Mouse (Mus musculus) adipocyte (in vitro differentiated cells): ENCODE measurements around the gene Cacna1c.

ENCODE experiments used
- DNase-seq: peaks from one replicate; pipeline ENCODE4 v3.0.0-alpha.2; 2016; ENCODE audit warnings: low spot score

Gene Cacna1c

GRCm38 (mm10) chr6:119139561-119139960 lies 56.7 kb downstream of the Cacna1c start:
- no peak for DNase-seq

GRCm38 (mm10) chr6:119137768-119138167 lies 58.5 kb downstream of the Cacna1c start:
- DNase-seq = peak; percentile 58

DNA sequence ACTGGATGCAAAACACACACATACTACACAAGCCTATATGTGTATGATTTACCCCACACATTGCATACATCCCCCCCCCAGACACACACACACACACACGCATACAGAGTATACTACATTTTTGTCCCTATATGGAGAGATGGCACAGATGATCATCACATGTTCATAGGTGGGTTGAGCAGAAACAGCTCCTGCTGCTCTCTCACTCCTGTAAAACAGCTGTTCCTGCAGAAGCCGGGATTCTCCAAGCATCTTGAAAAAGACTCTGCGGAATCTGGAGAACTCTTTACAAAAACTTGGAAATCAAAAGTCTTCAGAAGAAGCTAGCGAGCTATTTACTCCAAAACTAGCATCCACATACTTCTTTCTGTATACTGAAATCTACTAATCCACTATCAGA lies 63.4 kb downstream of the Cacna1c start:
- no peak for DNase-seq

DNA sequence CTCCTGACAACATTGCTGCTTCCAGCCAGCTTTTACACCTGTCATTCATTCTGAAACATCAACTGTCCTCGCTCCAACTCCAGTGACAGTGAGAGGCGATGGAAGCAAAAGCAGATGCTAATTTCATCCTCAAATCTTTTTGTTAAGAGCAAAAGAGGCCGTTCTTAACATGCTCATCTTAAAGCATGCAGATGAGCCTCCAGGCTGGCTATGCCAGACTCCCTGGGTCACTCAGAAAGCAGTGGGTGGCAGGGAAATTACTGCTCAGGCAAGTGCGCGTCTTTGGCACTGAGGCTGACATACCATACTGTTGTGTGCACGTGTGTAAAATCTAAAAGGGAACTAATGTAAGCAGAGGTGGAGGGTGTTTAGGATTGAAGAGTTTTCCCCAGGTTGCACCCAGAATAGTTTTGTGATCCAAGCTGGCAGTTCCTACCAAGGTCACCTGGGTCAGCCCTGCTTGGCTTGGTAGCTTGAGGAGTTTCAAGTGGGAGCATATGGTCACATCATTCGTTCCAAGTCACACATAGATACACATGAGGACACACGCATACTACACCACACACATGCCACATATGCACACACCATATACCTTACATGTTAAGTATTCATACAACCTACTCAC lies 64.0 kb downstream of the Cacna1c start:
- DNase-seq = no peak

GRCm38 (mm10) chr6:119129664-119130063 lies 66.6 kb downstream of the Cacna1c start:
- peak; percentile 43 for DNase-seq

GRCm38 (mm10) chr6:119128521-119128920 lies 67.7 kb downstream of the Cacna1c start:
- DNase-seq = no peak

GRCm38 (mm10) chr6:119128076-119128475 lies 68.1 kb downstream of the Cacna1c start:
- no peak for DNase-seq

- no peak for DNase-seq
These were observed 69.2 kb downstream of the Cacna1c start for GRCm38 (mm10) chr6:119126991-119127390.

DNA sequence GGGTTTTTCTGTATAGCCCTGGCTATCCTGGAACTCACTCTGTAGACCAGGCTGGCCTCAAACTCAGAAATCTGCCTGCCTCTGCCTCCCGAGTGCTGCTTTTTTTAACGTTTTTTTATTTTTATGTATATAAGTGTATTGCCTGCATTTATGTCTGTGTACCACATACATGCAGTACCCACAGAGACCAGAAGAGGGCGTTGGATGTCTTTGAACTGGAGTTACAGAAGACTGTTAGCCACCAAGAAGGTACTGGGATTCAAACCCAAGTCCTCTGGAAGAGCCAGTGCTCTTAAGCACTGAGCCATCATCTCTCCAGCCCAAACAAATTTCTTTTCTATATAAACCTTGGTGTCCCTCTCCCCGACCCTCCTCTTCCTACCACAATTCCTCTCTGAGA lies 77.8 kb downstream of the Cacna1c start:
- no peak for DNase-seq

- no peak for DNase-seq
These were observed 79.9 kb downstream of the Cacna1c start for GRCm38 (mm10) chr6:119116290-119116689.

GRCm38 (mm10) chr6:119113362-119113761 lies 82.9 kb downstream of the Cacna1c start:
- DNase-seq = peak; percentile 39

DNA sequence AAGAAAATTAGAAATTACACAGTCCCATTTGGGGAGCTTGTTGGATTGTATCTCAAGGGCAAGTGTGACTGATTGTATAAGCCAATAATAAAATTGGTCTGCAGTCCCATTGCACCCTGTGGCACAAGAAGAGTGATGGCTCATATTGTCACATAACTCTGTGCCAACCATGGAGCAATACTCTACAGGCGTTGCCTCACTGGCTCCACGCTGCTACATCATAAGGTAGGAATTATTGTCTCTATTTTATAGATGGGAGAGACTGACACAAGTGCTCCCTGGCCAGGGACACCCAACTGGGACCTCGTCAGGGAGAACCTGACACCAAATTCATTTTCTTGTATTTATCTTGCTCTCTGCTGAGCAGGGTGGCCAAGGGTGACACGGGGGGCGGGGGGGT lies 85.8 kb downstream of the Cacna1c start:
- DNase-seq = peak; percentile 35

DNA sequence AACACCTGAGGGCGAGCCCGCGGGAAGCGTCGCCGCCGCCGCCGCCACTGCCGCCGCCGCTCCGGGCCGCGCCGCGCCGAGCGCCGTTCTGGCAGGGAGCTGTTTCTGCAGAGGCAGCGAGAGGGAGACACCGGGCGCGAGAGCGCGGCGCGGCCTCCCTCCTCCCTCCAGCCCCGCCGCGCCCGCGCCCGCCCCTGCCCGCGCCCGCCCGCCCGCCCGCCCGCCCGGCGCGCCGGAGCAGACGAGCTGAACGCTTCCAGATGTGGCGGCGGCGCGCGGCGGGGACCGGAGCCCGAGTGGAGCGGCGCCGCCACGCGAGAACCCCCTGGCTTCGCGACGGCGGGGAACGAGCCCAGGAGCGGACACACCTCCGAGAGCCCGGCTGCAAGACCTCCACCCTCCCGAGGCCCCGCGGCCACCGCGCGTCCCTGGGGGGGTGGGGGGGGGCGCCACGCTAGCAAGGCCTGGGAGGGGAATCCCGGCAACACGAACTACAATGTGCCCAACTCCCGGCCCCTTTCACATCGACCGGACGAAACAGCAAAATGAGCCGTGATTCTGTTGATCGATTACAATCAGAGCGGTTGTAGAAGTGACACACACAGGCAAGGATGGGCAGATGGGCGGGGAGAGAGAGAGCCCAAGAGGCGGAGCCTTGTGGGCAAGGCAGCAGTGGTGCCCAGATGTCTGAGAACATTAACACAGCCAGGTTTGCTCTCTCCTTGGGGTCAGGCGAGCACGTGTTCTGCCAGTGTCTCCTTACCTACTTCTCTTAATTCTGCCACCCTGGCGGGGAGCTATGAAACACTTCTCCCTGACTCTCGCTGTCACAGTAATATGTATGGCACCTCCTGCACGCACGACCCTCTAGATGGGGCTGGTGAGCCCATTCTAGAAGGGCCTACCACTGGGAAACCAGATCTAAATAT lies 87.5 kb downstream of the Cacna1c start:
- DNase-seq = peak; percentile 30

GRCm38 (mm10) chr6:119107856-119108465 lies 88.3 kb downstream of the Cacna1c start:
- DNase-seq = no peak

DNA sequence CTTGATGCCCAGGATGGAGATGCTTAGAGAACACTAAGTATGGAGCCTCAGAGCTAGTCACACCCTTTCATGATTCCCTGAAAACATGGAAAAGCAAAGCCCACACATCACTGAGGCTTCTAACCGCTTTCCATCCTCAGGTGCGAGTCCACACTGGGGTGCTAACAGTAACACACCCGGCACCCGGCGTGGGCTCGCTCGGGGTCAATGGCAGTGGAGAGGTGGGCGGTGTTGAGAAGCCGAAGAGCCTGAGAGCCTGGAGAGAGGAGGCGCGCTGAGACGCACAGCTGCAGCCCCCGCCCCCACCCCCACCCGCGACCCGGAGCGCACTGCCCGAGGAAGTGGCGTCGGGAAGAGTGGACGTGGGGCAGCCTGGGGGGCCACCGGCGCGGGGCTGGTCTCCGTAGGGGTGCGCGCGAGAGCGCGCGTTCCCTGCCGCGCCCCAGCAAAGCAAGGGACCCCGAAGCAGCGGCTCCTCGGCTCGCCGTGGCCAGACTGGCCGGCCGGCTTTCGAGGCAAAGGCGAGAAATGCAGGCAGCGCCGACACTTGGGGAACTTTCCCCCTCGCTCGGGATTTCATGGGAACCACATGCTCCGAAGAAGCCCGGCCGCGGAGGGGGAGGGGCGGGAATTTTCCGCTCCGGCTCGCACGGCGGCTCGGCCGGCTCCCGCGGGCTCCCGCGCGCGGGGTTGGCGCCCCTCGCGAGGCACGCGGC lies 88.9 kb downstream of the Cacna1c start:
- DNase-seq = no peak

DNA sequence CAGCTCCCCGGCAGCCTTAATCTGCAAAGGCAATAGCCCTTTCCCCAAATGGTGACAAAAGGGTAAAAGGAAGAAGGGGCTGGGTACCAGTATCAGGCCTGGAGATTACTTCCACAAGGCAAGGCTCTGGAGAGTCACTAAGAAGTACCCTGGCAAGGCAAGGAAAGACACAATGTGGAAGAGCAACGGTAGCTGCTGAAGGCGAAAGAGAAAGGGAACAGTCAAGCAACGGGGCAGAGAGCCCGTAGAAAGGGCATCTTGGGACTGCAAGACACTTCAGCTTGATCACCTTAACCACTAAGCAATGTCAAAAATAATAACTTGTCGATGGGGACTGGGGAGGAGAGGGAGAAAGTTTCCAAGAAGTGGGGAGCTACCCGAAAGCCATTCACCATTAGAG lies 89.5 kb downstream of the Cacna1c start:
- no peak for DNase-seq

- no peak for DNase-seq
These were observed 90.3 kb downstream of the Cacna1c start for GRCm38 (mm10) chr6:119105651-119106595.

DNA sequence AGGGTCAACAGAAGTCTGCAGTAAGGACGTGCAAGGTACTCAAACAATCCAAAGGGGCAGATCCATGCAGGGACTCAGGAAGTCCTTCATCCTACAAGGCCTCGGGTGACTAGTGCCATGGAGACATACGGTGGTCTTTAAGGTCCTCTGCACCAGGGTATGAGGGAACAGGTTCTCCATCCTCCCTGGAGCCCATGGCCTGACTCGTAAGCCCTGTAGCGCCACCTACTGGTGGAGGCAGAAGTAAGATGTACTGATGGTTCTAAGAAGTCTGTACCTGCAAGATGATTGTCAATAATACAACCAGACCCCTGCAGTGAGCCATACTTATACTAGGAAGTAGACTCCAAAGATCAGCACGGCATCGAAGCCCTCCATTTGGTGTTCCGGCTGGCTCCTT lies 92.0 kb downstream of the Cacna1c start:
- peak; percentile 78 for DNase-seq

- no peak for DNase-seq
These were observed 93.3 kb downstream of the Cacna1c start for GRCm38 (mm10) chr6:119102936-119103335.

DNA sequence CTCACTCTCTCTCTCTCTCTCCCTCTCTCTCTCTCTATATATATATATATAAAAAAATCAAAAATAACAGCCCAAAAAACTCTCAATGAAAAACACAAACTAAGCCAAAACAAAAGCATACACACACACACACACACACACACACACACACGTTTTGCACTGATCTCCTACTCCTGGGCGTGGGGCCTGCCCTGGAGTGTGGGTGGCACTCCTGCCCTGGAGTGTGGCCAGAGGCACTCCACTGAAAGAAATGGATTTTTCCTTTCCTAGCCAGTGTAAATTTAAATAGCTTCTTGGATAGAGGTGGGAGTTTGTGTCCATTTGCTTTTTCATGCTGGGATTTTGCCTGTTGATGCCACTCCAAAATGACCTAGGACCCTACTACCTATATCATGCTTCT lies 96.9 kb downstream of the Cacna1c start:
- no peak for DNase-seq

GRCm38 (mm10) chr6:119096481-119096880 lies 99.7 kb downstream of the Cacna1c start:
- no peak for DNase-seq
